Mouse (Mus musculus) heart, embryonic 15.5 days (tissue): ENCODE results near the gene Mdga1. TPM values are rescaled to one million over a fixed set of nuclear protein-coding genes. Genes with fewer than 3 reads are reported as not detected.
A peak's percentile ranks its signal among the peaks of the same experiment; 100 is the strongest.

ENCODE experiments used
- ATAC-seq: fragments of 200-750 bp; cut with Nextera tagmentation; replicated peaks from 2 replicates; pipeline ENCODE4 v1.8.0; 2017; ENCODE audit warnings: low read depth, moderate TSS enrichment; ENCODE audit not compliant: insufficient number of reproducible peaks, insufficient read depth, low FRiP score
- H3K27ac ChIP-seq: fragments of 300-500 bp; sonication (generic); 2 replicates; pipeline ENCODE4 v1.5.1; 2015; ENCODE audit warnings: mild to moderate bottlenecking, inconsistent platforms
- H3K27me3 ChIP-seq: fragments of 300-500 bp; sonication (generic); 2 replicates; pipeline ENCODE4 v1.6.1; 2015; ENCODE audit warnings: inconsistent platforms
- H3K36me3 ChIP-seq: fragments of 300-500 bp; sonication (generic); 2 replicates; pipeline ENCODE4 v1.6.1; 2015; ENCODE audit warnings: mild to moderate bottlenecking, inconsistent platforms
- H3K4me1 ChIP-seq: fragments of 300-500 bp; sonication (generic); replicated peaks from 2 replicates; pipeline ENCODE4 v1.6.1; 2015; ENCODE audit warnings: inconsistent platforms
- H3K4me2 ChIP-seq: fragments of 300-500 bp; sonication (generic); 2 replicates; pipeline ENCODE4 v1.6.1; 2015; ENCODE audit warnings: inconsistent platforms, mild to moderate bottlenecking, moderate library complexity
- H3K4me3 ChIP-seq: fragments of 300-500 bp; sonication (generic); 2 replicates; pipeline ENCODE4 v1.5.1; 2015; ENCODE audit warnings: mild to moderate bottlenecking, inconsistent platforms
- H3K9ac ChIP-seq: fragments of 300-500 bp; sonication (generic); 2 replicates; pipeline ENCODE4 v1.6.1; 2015; ENCODE audit warnings: mild to moderate bottlenecking, inconsistent platforms
- H3K9me3 ChIP-seq: fragments of 300-500 bp; sonication (generic); replicated peaks from 2 replicates; pipeline ENCODE4 v1.6.1; 2016; ENCODE audit warnings: inconsistent platforms
- WGBS: fragments of 180-500 bp; shearing (Covaris S2); methylation state at CpG from one replicate; pipeline ENCODE4 v1.1.7; 2015; ENCODE audit warnings: mixed read lengths; 5-methylcytosine and 5-hydroxymethylcytosine counted together
- polyA plus RNA-seq: library from polyadenylated mRNA; unstranded; fragments of >200 nt; fragmentation: Nextera tagmentation; extraction: Ambion mirVana; gene quantifications from 2 replicates; pipeline ENCODE4 v1.2.1, GENCODE M21; 2015

Mdga1 gene
- polyA plus RNA-seq, 1 experiment from 2014 or later, result 4.2 TPM

- no peak for ATAC-seq
Observed at GRCm38 (mm10) chr17:29918791-29919551, 50.9 kb downstream of the Mdga1 start.

GRCm38 (mm10) chr17:29916968-29917367 is 52.9 kb downstream of the Mdga1 start:
- no peaks in the 10 kb centered on the region for H3K36me3 ChIP-seq
- H3K4me1 ChIP-seq, result peaks cover 34% of the 10 kb centered on the region
- no peak overlapping the region for H3K9ac ChIP-seq
- no peak overlapping the region for H3K27ac ChIP-seq
- no peak overlapping the region for H3K4me3 ChIP-seq
- H3K27me3 ChIP-seq, result no peaks in the 10 kb centered on the region
- H3K9me3 ChIP-seq, result no peaks in the 10 kb centered on the region
- H3K4me2 ChIP-seq, result no peak overlapping the region
- no peak for ATAC-seq
- WGBS, result 31% methylated on average over 3 of the region's 3 CpGs

More at GRCm38 (mm10) chr17:29918791-29919551, 50.9 kb downstream of the Mdga1 start:
- peak overlapping the region; percentile 45 for H3K27ac ChIP-seq
- WGBS, result 61% methylated on average over 13 of the region's 13 CpGs
- H3K36me3 ChIP-seq, result no peaks in the 10 kb centered on the region
- H3K9ac ChIP-seq, result no peak overlapping the region
- H3K4me2 ChIP-seq, result 0 out of 2 replicates have a peak overlapping the region, but pooled peaks have one; percentile 13
- no peaks in the 10 kb centered on the region for H3K9me3 ChIP-seq
- H3K27me3 ChIP-seq, result no peaks in the 10 kb centered on the region
- peaks cover 26% of the 10 kb centered on the region for H3K4me1 ChIP-seq
- no peak overlapping the region for H3K4me3 ChIP-seq

- Histone ChIP-seq H3K9ac (no peak overlapping the region), H3K36me3 (no peaks in the 10 kb centered on the region), H3K4me2 (no peak overlapping the region), H3K27me3 (no peaks in the 10 kb centered on the region), H3K4me1 (peaks cover 28% of the 10 kb centered on the region), H3K4me3 (no peak overlapping the region), H3K27ac (no peak overlapping the region), H3K9me3 (no peaks in the 10 kb centered on the region)
- WGBS, result 76% methylated on average over 10 of the region's 10 CpGs
- ATAC-seq, result no peak
Observed at GRCm38 (mm10) chr17:29915820-29916219, 54.1 kb downstream of the Mdga1 start.

- no peaks in the 10 kb centered on the region for H3K27me3 ChIP-seq
- H3K4me1 ChIP-seq, result peaks cover 8% of the 10 kb centered on the region; the same call in 1 of the 2 replicates
- no peak overlapping the region for H3K4me2 ChIP-seq
- H3K36me3 ChIP-seq, result no peaks in the 10 kb centered on the region
- no peak for ATAC-seq
- no peak overlapping the region for H3K4me3 ChIP-seq
- no peak overlapping the region for H3K9ac ChIP-seq
- 88% methylated on average over 16 of the region's 16 CpGs for WGBS
- no peaks in the 10 kb centered on the region for H3K9me3 ChIP-seq
- no peak overlapping the region for H3K27ac ChIP-seq
Observed at GRCm38 (mm10) chr17:29913301-29913965, 56.5 kb downstream of the Mdga1 start.

- no peak overlapping the region for H3K9ac ChIP-seq
- no peak for ATAC-seq
- H3K9me3 ChIP-seq, result no peaks in the 10 kb centered on the region
- no peak overlapping the region for H3K27ac ChIP-seq
- H3K4me3 ChIP-seq, result no peak overlapping the region
- WGBS, result 35% methylated on average over 5 of the region's 5 CpGs
- no peaks in the 10 kb centered on the region for H3K27me3 ChIP-seq
- peaks cover 8% of the 10 kb centered on the region; the same call in 1 of the 2 replicates for H3K4me1 ChIP-seq
- H3K4me2 ChIP-seq, result no peak overlapping the region
- H3K36me3 ChIP-seq, result no peaks in the 10 kb centered on the region
Observed at GRCm38 (mm10) chr17:29912733-29913132, 57.2 kb downstream of the Mdga1 start.

- no peak overlapping the region for H3K9ac ChIP-seq
- H3K9me3 ChIP-seq, result no peaks in the 10 kb centered on the region
- no peak overlapping the region for H3K4me3 ChIP-seq
- 93% methylated on average over 7 of the region's 7 CpGs for WGBS
- no peak overlapping the region for H3K4me2 ChIP-seq
- peaks cover 8% of the 10 kb centered on the region; the same call in 1 of the 2 replicates for H3K4me1 ChIP-seq
- H3K27ac ChIP-seq, result no peak overlapping the region
- ATAC-seq, result no peak
- H3K27me3 ChIP-seq, result no peaks in the 10 kb centered on the region
- H3K36me3 ChIP-seq, result no peaks in the 10 kb centered on the region
Observed at GRCm38 (mm10) chr17:29909031-29909430, 60.9 kb downstream of the Mdga1 start.

- Histone ChIP-seq H3K4me1 (peaks cover 5% of the 10 kb centered on the region; the same call in 1 of the 2 replicates), H3K9me3 (no peaks in the 10 kb centered on the region), H3K9ac (no peak overlapping the region), H3K36me3 (no peaks in the 10 kb centered on the region), H3K27me3 (no peaks in the 10 kb centered on the region; the same call in 1 of the 2 replicates), H3K4me3 (no peak overlapping the region), H3K4me2 (no peak overlapping the region), H3K27ac (no peak overlapping the region)
- no peak for ATAC-seq
- 64% methylated on average over 5 of the region's 5 CpGs for WGBS
Observed at GRCm38 (mm10) chr17:29904694-29905093, 65.2 kb downstream of the Mdga1 start.

- Histone ChIP-seq H3K27ac (no peak overlapping the region), H3K4me1 (peaks cover 5% of the 10 kb centered on the region; the same call in 1 of the 2 replicates), H3K4me2 (no peak overlapping the region), H3K36me3 (no peaks in the 10 kb centered on the region), H3K9ac (no peak overlapping the region), H3K27me3 (no peaks in the 10 kb centered on the region; the same call in 1 of the 2 replicates), H3K4me3 (no peak overlapping the region), H3K9me3 (no peaks in the 10 kb centered on the region)
- ATAC-seq, result no peak
- 44% methylated on average over 16 of the region's 16 CpGs for WGBS
Observed at GRCm38 (mm10) chr17:29902406-29903155, 67.3 kb downstream of the Mdga1 start.

- no peak overlapping the region for H3K27ac ChIP-seq
- WGBS, result 84% methylated on average over 5 of the region's 5 CpGs
- no peaks in the 10 kb centered on the region; the same call in 1 of the 2 replicates for H3K27me3 ChIP-seq
- H3K4me3 ChIP-seq, result no peak overlapping the region
- no peaks in the 10 kb centered on the region for H3K9me3 ChIP-seq
- H3K4me1 ChIP-seq, result peaks cover 5% of the 10 kb centered on the region; the same call in 1 of the 2 replicates
- H3K36me3 ChIP-seq, result no peaks in the 10 kb centered on the region
- H3K9ac ChIP-seq, result no peak overlapping the region
- H3K4me2 ChIP-seq, result no peak overlapping the region
- ATAC-seq, result no peak
Observed at GRCm38 (mm10) chr17:29900289-29900688, 69.6 kb downstream of the Mdga1 start.

GRCm38 (mm10) chr17:29896181-29897054 is 73.5 kb downstream of the Mdga1 start:
- H3K4me1 ChIP-seq, result no peaks in the 10 kb centered on the region
- 24% methylated on average over 7 of the region's 7 CpGs for WGBS
- H3K4me2 ChIP-seq, result no peak overlapping the region
- H3K27ac ChIP-seq, result no peak overlapping the region
- no peaks in the 10 kb centered on the region for H3K36me3 ChIP-seq
- no peak overlapping the region for H3K4me3 ChIP-seq
- H3K27me3 ChIP-seq, result peaks cover 8% of the 10 kb centered on the region
- no peaks in the 10 kb centered on the region for H3K9me3 ChIP-seq
- ATAC-seq, result 0 out of 2 replicates have a peak, but pooled peaks have one; percentile 50
- no peak overlapping the region for H3K9ac ChIP-seq
